Mouse (Mus musculus): ENCODE results near the gene Gm17359.

DNA sequence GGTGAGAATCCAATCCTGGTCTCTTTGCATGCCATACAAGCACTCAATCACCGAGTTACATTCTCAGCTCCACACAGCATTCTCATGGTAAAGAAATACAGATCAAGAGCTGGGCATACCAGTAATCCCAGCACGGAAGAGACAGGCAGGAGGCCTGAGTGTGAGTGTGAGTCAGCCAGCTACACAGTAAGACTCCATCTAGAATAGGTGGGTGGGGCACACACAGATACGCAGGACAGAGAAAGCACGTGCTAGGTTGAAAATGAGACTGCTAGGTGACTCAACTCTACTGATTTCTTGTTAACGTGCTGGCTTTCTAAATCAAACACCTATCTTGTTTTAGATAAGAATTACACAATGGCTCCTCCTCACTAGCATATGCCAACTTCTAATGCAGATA is 153.6 kb downstream of the Gm17359 start:
- TF ChIP-seq HCFC1 (IDR thresholded peaks at IDR 0.05; ENCODE audit: borderline replicate concordance, insufficient read depth, low read length) (no peak), MAFK (IDR thresholded peaks at IDR 0.05; ENCODE audit: insufficient read depth, low read depth, low read length) (no peak), ZC3H11A (IDR thresholded peaks at IDR 0.05; ENCODE audit: borderline replicate concordance, low read depth, low read length) (no peak)
